Mouse (Mus musculus) left cerebral cortex, postnatal 25 days (tissue): Measurements from ENCODE around the gene Epha5. TPM values are rescaled to one million over a fixed set of nuclear protein-coding genes. Genes with fewer than 3 reads are reported as not detected.

ENCODE experiments used
- DNase-seq, 2 experiments: peaks; one replicate each; pipeline ENCODE4 v3.0.0; 2022; ENCODE audit warnings: low spot score in 2 of 2, mixed read lengths in 1 of 2
- intact Hi-C: fragments of 180-260 bp; cut with DNase I; formaldehyde crosslinking; loops from one replicate; pipeline ENCODE4 v1.15.1; 2025
- total RNA-seq, 2 experiments: library from RNA; stranded (reverse); gene quantifications; 2 replicates each; pipeline ENCODE4 v1.2.3; 2021

Epha5 gene
- total RNA-seq, 2 experiments from 2014 or later: 107 to 111 TPM

DNA sequence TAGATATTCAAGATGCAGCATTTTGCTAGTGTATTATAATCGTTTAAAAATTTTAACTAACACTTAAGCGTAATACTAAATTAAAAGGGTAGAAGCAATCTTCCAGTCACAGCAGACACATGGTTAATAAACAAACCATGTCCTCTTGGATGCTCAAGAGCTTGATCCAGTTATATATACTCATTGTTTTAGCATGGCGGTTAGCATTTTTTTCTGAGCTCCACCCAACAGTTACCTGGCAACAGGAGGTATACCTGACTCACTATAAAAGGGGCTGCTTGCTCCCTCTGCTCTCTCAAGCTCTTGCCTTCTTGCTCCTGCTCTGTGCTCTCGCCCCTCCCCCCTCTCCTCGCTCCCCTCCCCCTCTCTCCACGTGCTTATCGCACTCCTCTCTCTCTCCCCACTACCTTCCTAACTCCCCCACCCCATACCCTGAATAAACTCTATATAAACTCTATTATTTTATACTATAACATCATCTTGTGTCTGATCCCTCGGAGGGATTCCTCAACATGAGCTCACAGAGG lies 98.3 kb downstream of the Epha5 start:
- DNase-seq: no peak
- intact Hi-C loops: loop anchor here (5.0 kb wide), 1 partner anchor 98 kb away; the partner anchor contains the start of gene Epha5

- intact Hi-C loops: loop anchor here (5.0 kb wide), 1 partner anchor 99 kb away; the partner anchor contains the start of gene Epha5
These were observed 99.3 kb downstream of the Epha5 start for GRCm38 (mm10) chr5:84317839-84318238.

DNA sequence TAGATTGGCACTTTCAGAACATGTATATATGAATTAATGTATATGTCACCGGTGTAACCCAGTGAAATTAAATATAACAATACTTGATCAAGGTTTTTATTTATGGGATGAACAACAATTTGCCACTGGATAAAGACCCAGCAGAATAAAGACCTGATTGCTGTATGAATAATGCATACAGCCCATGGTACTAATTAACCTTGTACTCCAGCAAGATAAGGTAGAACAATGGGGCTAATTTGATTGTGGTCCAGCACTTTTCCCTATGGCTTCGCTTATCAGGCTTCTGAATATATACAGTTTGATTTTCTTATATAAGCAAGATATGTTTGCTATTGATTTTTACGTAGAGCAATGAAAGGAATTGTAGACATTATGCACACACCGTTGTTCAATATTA lies 103.6 kb downstream of the Epha5 start:
- intact Hi-C loops: no loop called here
- DNase-seq: no peak

More at GRCm38 (mm10) chr5:84317839-84318238, 99.3 kb downstream of the Epha5 start:
- DNase-seq: peak in 1 of 2 experiments; percentile 67

GRCm38 (mm10) chr5:84298878-84299736 lies 118.1 kb downstream of the Epha5 start:
- intact Hi-C loops: no loop called here
- DNase-seq: no peak

GRCm38 (mm10) chr5:84289429-84289977 lies 127.7 kb downstream of the Epha5 start:
- DNase-seq: no peak
- intact Hi-C loops: no loop called here

- no peak for DNase-seq
- intact Hi-C loops: no loop called here
These were observed 135.7 kb downstream of the Epha5 start for GRCm38 (mm10) chr5:84281290-84282017.

DNA sequence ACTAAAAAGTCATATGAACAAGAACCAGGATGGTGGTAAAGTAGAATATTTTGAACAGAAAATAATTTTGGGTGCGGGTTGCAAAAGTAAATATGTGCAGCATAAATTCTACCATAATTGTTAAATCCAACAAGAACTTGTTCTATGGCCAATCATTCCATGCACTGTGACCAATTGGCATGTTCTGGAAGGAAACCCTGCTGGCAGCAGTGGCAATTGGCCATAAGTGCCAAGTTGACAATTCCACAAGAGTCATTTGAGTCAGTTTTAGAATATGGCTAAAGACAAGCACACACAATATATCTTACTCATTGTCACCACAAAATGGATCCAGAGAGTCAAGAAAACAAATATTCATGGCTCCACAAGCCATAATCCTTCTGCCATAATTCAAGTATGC lies 140.2 kb downstream of the Epha5 start:
- no peak for DNase-seq
- intact Hi-C loops: no loop called here

DNA sequence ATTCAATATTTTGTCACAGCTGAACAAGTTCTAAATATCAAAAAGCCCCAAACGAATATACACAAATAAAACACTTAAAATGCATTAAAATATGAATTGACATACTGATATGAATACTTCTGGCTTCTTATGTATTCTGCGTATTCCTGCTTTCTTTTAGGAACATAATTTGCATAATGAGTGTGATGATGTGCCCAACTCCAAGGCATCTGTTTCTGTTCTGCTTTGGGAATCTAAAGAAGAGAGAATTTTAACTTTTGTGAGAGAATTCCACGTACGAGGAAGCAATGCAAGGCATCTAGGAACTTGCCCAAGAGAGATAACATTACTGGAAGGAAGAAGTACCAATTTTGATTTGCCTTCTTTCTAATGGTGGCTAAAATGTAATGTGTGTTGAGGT lies 151.8 kb downstream of the Epha5 start:
- peak in 1 of 2 experiments; percentile 63 for DNase-seq
- intact Hi-C loops: no loop called here

- no peak for DNase-seq
- intact Hi-C loops: no loop called here
These were observed 153.2 kb downstream of the Epha5 start for GRCm38 (mm10) chr5:84263999-84264398.

GRCm38 (mm10) chr5:84229971-84230370 lies 187.2 kb downstream of the Epha5 start:
- intact Hi-C loops: no loop called here
- DNase-seq: no peak

DNA sequence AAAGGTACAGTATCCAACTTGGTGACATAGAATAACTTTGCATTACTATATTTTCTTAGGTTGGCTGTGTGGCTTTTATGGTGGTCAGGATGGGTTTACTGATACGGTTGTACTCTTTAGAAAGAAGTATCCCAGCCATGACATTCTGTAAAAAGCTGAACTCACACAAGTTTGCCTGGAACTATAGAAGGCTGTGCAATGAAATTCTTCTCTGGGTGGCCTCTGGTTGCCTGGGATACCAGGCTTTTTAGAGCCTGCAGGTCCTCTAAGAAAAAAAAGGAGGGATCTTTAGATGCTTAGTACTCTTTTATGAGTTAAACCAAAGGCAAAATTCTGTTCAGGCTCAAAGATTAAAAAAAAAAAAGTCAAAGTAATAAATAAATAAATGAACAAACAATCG lies 208.6 kb downstream of the Epha5 start:
- intact Hi-C loops: no loop called here
- no peak for DNase-seq

- DNase-seq: no peak
- intact Hi-C loops: no loop called here
These were observed 223.8 kb downstream of the Epha5 start for GRCm38 (mm10) chr5:84193348-84193747.

DNA sequence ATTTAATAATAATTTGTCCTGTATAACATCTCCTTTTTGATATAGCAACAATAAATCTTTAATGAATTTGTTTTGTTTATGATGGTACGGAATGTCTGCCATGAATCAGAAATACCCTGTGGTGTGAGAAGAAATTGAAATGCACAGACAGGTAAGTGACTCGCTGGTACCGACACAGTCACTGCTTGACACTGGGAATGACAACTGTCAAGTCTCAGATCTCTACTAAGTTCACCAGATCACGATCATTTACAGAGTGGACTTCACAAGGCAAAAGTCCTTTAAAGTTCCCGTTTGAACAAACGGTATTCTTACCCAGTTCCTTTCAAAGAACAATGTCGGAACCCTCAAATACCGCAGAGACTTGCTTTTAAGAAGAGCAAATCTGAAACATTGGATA lies 233.0 kb downstream of the Epha5 start:
- no peak for DNase-seq
- intact Hi-C loops: no loop called here

GRCm38 (mm10) chr5:84153095-84153494 lies 264.1 kb downstream of the Epha5 start:
- intact Hi-C loops: loop anchor here (10.0 kb wide), 1 partner anchor 262 kb away; the partner anchor contains the start of gene Epha5
- peak; percentile 21 to 48 for DNase-seq

DNA sequence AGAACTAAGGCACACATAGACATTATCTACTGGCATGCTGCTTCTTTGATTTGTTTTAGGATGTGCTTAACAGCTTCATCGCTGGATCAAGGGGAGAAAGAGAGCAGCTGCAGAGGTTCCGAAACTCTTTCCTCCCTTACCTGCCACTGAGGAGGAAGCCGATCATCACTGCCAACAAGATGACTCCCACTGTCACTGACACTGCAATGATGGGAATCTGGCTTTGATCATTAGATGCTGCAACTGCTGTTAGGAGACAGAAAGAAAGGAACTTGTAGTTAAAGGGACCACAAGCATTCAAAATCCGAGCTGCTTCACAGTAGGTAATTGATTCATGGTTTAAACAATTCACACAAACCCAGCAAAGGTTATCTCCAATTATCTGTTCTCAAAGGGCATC lies 275.0 kb downstream of the Epha5 start:
- no peak for DNase-seq
- intact Hi-C loops: no loop called here

GRCm38 (mm10) chr5:84095947-84096346 lies 321.2 kb downstream of the Epha5 start:
- intact Hi-C loops: no loop called here
- DNase-seq: peak; percentile 12 to 24

- no peak for DNase-seq
- intact Hi-C loops: no loop called here
These were observed 335.9 kb downstream of the Epha5 start for GRCm38 (mm10) chr5:84081321-84081720.

- intact Hi-C loops: no loop called here
These were observed 346.2 kb downstream of the Epha5 start for GRCm38 (mm10) chr5:84070976-84071375.

DNA sequence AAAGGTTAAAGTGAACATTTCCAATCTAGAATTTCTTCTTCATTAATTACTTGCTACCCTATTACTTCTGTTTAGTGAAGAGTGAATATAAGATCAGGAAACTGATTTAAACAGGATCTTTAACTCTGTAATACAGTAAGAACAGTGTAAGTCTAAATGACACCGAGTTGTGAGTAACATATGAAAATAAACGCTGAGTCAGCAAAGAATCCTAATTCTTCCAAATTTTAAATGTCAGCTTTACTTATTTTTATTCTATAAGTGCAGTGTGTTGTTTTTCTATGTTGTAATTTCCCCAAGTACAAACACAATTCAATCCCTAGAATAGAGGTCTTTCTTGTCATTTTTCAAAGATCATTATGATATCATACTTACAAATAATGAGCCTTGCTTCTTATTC lies 363.3 kb downstream of the Epha5 start:
- intact Hi-C loops: no loop called here
- no peak for DNase-seq

More at GRCm38 (mm10) chr5:84070976-84071375, 346.2 kb downstream of the Epha5 start:
- DNase-seq: no peak
